Mouse (Mus musculus): ENCODE data around the gene Tcf19.

DNA sequence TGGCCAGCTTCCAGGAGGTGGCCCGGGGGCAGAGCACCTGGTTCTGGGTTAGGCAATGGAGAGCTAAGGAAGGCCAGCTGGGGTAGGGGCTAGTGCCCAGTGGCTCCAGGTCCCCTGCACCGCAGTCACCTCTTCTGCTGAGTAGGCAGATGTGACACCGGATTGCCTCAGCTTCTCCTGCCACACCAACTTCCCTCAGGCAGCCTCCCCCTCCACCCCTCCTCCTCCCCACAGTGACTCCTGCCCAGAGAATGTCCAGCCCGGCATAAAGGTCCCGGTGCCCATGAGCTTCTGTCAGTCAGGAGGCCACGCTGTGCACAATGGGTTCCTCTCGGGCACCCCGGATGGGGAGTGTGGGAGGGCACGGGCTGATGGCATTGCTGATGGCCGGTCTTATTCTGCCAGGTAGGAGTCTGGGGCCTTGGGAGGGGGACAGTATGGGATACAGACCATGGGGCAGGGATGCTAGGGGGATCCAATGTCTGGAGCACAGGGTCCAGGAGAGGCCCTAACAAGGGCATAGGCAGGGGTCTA, 35.3 kb upstream of the Tcf19 start, which contains the start of gene Cdsn:
- TF ChIP-seq ZC3H11A (IDR thresholded peaks at IDR 0.05; ENCODE audit: low read depth, low read length) (no peak), ZMIZ1 (IDR thresholded peaks at IDR 0.05; ENCODE audit: low read depth, low read length) (no peak), PAX5 (IDR thresholded peaks at IDR 0.05; ENCODE audit: low read length) (no peak), CTCF (conservative IDR thresholded peaks at IDR 0.05 in 1 of 2, IDR thresholded peaks at IDR 0.05 in 1 of 2; ENCODE audit: low read depth in 2 of 2, low read length in 2 of 2) (no peak), MEF2A (IDR thresholded peaks at IDR 0.05; ENCODE audit: borderline replicate concordance, low read depth, low read length) (no peak), POLR2A (IDR thresholded peaks at IDR 0.05; ENCODE audit: low read depth, low read length) (no peak; the same call in 1 of the 2 replicates)

Data from CH12.LX (cell line).